Mouse (Mus musculus) intestine, embryonic 16.5 days (tissue): ENCODE measurements around the gene Ppip5k2. TPM values are rescaled to one million over a fixed set of nuclear protein-coding genes. Genes with fewer than 3 reads are reported as not detected.

Source experiments
- ATAC-seq: fragments of 200-750 bp; cut with Nextera tagmentation; 2 replicates; pipeline ENCODE4 v1.8.0; 2017; ENCODE audit warnings: moderate TSS enrichment, moderate library complexity
- H3K27ac ChIP-seq: fragments of 300-500 bp; sonication (generic); 2 replicates; pipeline ENCODE4 v1.5.1; 2014; ENCODE audit warnings: mild to moderate bottlenecking, low read length
- H3K27me3 ChIP-seq: fragments of 300-500 bp; sonication (generic); replicated peaks from 2 replicates; pipeline ENCODE4 v1.6.1; 2014; ENCODE audit warnings: low read length, control low read depth, mixed read lengths; ENCODE audit not compliant: control insufficient read depth, insufficient read depth
- H3K36me3 ChIP-seq: fragments of 300-500 bp; sonication (generic); 2 replicates; pipeline ENCODE4 v1.6.1; 2014; ENCODE audit warnings: low read length, control low read depth; ENCODE audit not compliant: control insufficient read depth, insufficient read depth
- H3K4me1 ChIP-seq: fragments of 300-500 bp; sonication (generic); 2 replicates; pipeline ENCODE4 v1.6.1; 2014; ENCODE audit warnings: low read length, control low read depth, mixed read lengths; ENCODE audit not compliant: control insufficient read depth, insufficient read depth
- H3K4me2 ChIP-seq: fragments of 300-500 bp; sonication (generic); 2 replicates; pipeline ENCODE4 v1.6.1; 2014; ENCODE audit warnings: low read depth, low read length, control low read depth
- H3K4me3 ChIP-seq: fragments of 300-500 bp; sonication (generic); 2 replicates; pipeline ENCODE4 v1.5.1; 2014; ENCODE audit warnings: mild to moderate bottlenecking, low read length
- H3K9ac ChIP-seq: fragments of 300-500 bp; sonication (generic); 2 replicates; pipeline ENCODE4 v1.6.1; 2014; ENCODE audit warnings: low read depth, low read length
- H3K9me3 ChIP-seq: fragments of 300-500 bp; sonication (generic); 2 replicates; pipeline ENCODE4 v1.6.1; 2016; ENCODE audit warnings: low read length, control low read depth; ENCODE audit not compliant: control insufficient read depth
- WGBS: fragments of 180-500 bp; shearing (Covaris S2); extraction: QIAGEN DNeasy Blood & Tissue Kit; methylation state at CpG from one replicate; pipeline ENCODE4 v1.1.7; 2014; 5-methylcytosine and 5-hydroxymethylcytosine counted together
- polyA plus RNA-seq: library from polyadenylated mRNA; unstranded; fragments of >200 nt; fragmentation: Nextera tagmentation; extraction: Ambion mirVana; gene quantifications from 2 replicates; pipeline ENCODE4 v1.2.1, GENCODE M21; 2015

Gene Ppip5k2
- polyA plus RNA-seq, 1 experiment from 2014 or later, result 32.1 TPM

GRCm38 (mm10) chr1:97676526-97677177 is 93.6 kb downstream of the Ppip5k2 start:
- 73% methylated on average over 4 of the region's 4 CpGs for WGBS

GRCm38 (mm10) chr1:97676115-97676514 is 94.1 kb downstream of the Ppip5k2 start:
- Histone ChIP-seq H3K36me3 (no peaks in the 10 kb centered on the region), H3K9ac (no peak overlapping the region), H3K4me1 (no peaks in the 10 kb centered on the region), H3K27me3 (no peaks in the 10 kb centered on the region), H3K27ac (no peak overlapping the region), H3K4me2 (no peak overlapping the region), H3K4me3 (no peak overlapping the region), H3K9me3 (no peaks in the 10 kb centered on the region)
- ATAC-seq, result no peak
- 58% methylated on average over 2 of the region's 2 CpGs for WGBS

More at GRCm38 (mm10) chr1:97676526-97677177, 93.6 kb downstream of the Ppip5k2 start:
- Histone ChIP-seq H3K27me3 (no peaks in the 10 kb centered on the region), H3K9ac (no peak overlapping the region), H3K4me1 (no peaks in the 10 kb centered on the region), H3K9me3 (no peaks in the 10 kb centered on the region), H3K36me3 (no peaks in the 10 kb centered on the region), H3K4me3 (no peak overlapping the region), H3K27ac (no peak overlapping the region), H3K4me2 (no peak overlapping the region)
- no peak for ATAC-seq

DNA sequence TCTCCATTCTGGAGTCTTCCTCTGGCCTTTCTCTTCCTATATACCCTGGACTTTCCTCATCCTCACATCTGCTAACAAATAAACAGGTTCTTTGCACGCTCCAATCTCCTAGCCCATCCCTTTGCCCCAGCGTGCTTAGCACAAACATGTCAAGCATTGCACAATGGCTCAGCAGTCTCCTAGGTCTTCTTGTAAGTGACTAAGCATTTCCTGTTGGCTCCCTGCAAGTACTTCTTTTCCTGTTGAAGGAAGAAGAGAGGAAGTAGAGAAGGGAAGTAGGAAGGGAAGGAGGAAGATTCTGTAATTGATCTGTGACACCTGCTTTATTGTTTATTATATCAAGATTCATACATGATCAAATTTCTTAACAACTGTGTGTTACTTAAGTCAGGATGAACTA is 97.4 kb downstream of the Ppip5k2 start:
- no peak overlapping the region for H3K9ac ChIP-seq
- WGBS, result 42% methylated on average over 2 of the region's 2 CpGs
- ATAC-seq, result 0 out of 2 replicates have a peak, but pooled peaks have one; percentile 50

DNA sequence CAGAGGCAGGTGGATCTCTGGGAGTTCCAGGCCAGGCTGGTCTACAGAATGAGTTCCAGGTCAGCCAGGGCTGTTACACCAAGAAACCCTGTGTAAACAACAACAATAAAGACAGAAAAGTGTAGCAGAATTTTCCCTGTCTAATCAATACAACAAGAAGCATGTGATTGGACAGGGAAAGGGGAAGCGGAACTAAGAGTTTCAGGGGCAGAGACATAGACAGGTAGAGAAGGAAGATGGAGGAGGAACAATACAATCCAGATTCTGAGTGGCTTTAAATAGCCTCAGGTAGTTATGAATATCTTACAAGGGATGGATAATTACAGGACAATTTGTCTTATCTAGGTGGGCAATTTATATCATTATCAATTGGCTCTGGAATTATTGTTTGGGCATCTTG is 102.9 kb downstream of the Ppip5k2 start:
- H3K27me3 ChIP-seq, result no peaks in the 10 kb centered on the region
- H3K4me2 ChIP-seq, result no peak overlapping the region
- peaks cover 2% of the 10 kb centered on the region; the same call in 1 of the 2 replicates for H3K4me1 ChIP-seq
- 94% methylated on average over 1 of the region's 1 CpGs for WGBS
- no peak overlapping the region for H3K4me3 ChIP-seq
- no peak overlapping the region for H3K9ac ChIP-seq
- no peaks in the 10 kb centered on the region for H3K36me3 ChIP-seq
- ATAC-seq, result no peak
- no peak overlapping the region for H3K27ac ChIP-seq
- H3K9me3 ChIP-seq, result no peaks in the 10 kb centered on the region

More for the DNA sequence above, 97.4 kb downstream of the Ppip5k2 start:
- Histone ChIP-seq H3K9me3 (no peaks in the 10 kb centered on the region), H3K4me1 (no peaks in the 10 kb centered on the region), H3K4me2 (no peak overlapping the region), H3K27me3 (no peaks in the 10 kb centered on the region), H3K4me3 (no peak overlapping the region), H3K36me3 (no peaks in the 10 kb centered on the region), H3K27ac (no peak overlapping the region)

DNA sequence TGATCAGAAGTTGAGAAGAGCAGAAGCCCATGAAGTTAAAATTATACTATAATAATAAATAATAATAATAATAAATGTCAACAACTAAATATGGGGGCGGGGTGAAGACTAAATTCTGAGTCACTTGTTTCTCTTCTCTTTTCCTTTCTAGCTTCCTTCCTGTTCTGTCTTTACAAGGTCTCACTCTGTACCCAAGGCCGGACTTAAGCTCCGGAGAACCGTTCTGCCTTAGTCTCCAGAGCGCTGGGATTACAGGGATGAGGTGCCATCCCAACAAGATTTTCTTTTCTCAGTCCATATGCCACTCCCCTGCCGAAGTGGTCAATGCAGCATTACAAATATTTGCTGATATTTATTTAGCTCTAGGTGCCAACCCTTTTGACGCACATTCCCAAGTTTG is 107.9 kb downstream of the Ppip5k2 start:
- ATAC-seq, result peak; percentile 29; the same call in 1 of the 2 replicates
- Histone ChIP-seq H3K9me3 (no peaks in the 10 kb centered on the region), H3K4me3 (peak overlapping the region; percentile 92), H3K27ac (peak overlapping the region; percentile 80), H3K4me1 (peaks cover 5% of the 10 kb centered on the region; the same call in 1 of the 2 replicates), H3K27me3 (no peaks in the 10 kb centered on the region), H3K4me2 (peak overlapping the region; percentile 87), H3K36me3 (no peaks in the 10 kb centered on the region), H3K9ac (peak overlapping the region; percentile 84)
- WGBS, result 19% methylated on average over 7 of the region's 7 CpGs

GRCm38 (mm10) chr1:97661406-97662241 is 108.6 kb downstream of the Ppip5k2 start, which contains the start of gene D1Ertd622e:
Gene D1Ertd622e, minus strand, starts transcription at chr1:97662074.
- no peaks in the 10 kb centered on the region for H3K27me3 ChIP-seq
- H3K4me1 ChIP-seq, result peaks cover 5% of the 10 kb centered on the region; the same call in 1 of the 2 replicates
- no peaks in the 10 kb centered on the region for H3K9me3 ChIP-seq
- H3K9ac ChIP-seq, result peak within 1 kb of the TSS; percentile 84
- WGBS, result under 1% methylated on average over 69 of the region's 106 CpGs
- ATAC-seq, result peak; percentile 96
- H3K27ac ChIP-seq, result peak within 1 kb of the TSS; percentile 80
- no peaks in the 10 kb centered on the region for H3K36me3 ChIP-seq
- peak within 1 kb of the TSS; percentile 92 for H3K4me3 ChIP-seq
- peak within 1 kb of the TSS; percentile 87 for H3K4me2 ChIP-seq

DNA sequence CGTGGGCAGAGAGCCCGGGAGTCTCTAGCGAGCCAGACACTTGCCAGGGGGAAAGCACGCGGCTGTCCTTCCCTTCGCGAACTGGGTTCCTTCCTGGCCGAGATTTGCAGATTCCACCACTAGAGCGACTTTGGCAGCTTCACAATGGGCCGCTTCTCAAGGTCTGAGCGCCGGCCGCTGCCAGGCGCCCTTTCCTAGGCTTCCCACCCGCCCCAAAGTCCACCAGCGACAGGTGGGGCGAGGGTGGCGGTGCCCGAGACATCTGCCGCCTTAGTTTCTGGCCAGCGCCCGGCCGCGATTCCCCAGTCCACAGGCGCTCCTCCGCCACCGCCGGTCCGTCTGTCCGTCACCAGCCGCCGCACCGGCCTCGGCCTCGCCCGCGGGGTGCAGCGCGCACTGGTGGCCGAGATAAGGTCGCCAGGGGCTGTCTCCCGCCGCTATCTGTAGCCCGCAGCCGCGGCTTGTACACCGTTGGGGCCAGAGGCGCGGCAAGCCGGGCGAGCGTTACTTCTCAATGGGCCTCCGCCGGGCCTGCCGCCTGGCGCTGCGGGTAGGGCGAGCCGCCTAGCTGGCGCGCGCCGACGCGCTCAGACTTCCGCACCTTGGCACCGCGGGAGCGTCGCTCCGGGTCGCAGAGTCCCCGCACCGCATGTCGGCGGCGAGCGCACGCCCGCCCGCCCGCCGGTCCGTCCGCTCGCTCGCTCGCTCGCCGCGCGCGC is 109.4 kb downstream of the Ppip5k2 start:
- peak overlapping the region; percentile 84 for H3K9ac ChIP-seq
- H3K4me1 ChIP-seq, result peaks cover 5% of the 10 kb centered on the region; the same call in 1 of the 2 replicates
- peak; percentile 70 for ATAC-seq
- H3K9me3 ChIP-seq, result no peaks in the 10 kb centered on the region
- no peaks in the 10 kb centered on the region for H3K27me3 ChIP-seq
- H3K4me3 ChIP-seq, result peak overlapping the region; percentile 92
- under 1% methylated on average over 76 of the region's 93 CpGs for WGBS
- peak overlapping the region; percentile 87 for H3K4me2 ChIP-seq
- H3K36me3 ChIP-seq, result no peaks in the 10 kb centered on the region
- peak overlapping the region; percentile 80 for H3K27ac ChIP-seq

DNA sequence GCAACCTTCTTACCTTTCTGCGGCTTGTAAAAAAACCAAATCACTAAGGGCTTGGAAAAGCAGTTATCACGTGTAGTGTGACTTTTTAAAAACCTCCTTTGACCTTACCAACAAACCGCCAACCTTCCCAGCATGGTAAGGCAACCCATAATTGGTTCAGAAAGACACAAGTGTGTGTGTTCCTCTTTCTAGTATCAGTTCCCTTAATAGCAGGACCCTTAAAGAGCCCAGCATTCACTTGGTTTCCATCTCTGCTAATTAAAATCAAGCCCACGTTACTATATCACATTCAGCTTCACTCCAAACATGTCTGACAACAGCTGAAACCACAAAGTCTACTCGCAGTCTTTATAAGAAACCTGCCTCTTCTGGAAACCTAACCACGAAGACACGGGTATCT is 110.8 kb downstream of the Ppip5k2 start:
- Histone ChIP-seq H3K36me3 (no peaks in the 10 kb centered on the region), H3K9me3 (no peaks in the 10 kb centered on the region), H3K27me3 (no peaks in the 10 kb centered on the region), H3K4me1 (peaks cover 5% of the 10 kb centered on the region; the same call in 1 of the 2 replicates), H3K4me2 (no peak overlapping the region), H3K27ac (no peak overlapping the region), H3K9ac (no peak overlapping the region), H3K4me3 (no peak overlapping the region)
- ATAC-seq, result no peak
- WGBS, result 78% methylated on average over 7 of the region's 7 CpGs

DNA sequence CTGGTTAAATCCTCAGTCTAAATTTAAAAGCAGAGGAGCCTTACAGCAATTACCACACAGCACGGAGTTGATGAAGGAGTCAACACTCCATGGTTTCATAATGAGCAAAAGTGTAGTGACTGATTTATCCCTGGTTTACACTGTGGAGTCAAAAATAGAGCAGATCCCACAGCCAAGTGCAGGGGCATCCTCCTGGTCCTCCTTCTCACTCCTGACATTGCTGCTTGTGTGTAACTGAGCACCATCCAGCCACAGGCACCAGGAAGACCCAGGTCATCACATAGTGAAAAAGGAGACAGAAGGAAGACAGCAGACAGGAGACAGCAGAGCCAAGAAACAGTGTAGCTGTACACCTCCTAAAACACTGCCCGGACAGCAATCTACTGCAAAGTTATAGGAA is 112.4 kb downstream of the Ppip5k2 start:
- H3K27me3 ChIP-seq, result no peaks in the 10 kb centered on the region
- peaks cover 5% of the 10 kb centered on the region; the same call in 1 of the 2 replicates for H3K4me1 ChIP-seq
- WGBS, result 76% methylated on average over 2 of the region's 2 CpGs
- no peaks in the 10 kb centered on the region for H3K9me3 ChIP-seq
- no peak overlapping the region for H3K4me3 ChIP-seq
- no peaks in the 10 kb centered on the region for H3K36me3 ChIP-seq
- no peak for ATAC-seq
- no peak overlapping the region for H3K9ac ChIP-seq
- H3K4me2 ChIP-seq, result no peak overlapping the region
- H3K27ac ChIP-seq, result no peak overlapping the region
